9 mouse cellular contexts compared by ENCODE assay signal in genomic region chr7:141435856-141436522, GRCm38 (mm10). TPM values are rescaled to one million over a fixed set of nuclear protein-coding genes. Genes with fewer than 3 reads are reported as not detected.
DNase-seq lines count a peak whose midpoint lies in the region; ATAC-seq lines count a peak whose summit lies in the region.
"Had no signal": no experiment of that assay in that cellular context is flagged by ENCODE, and none has a peak within 500 bp of the region (broad histone marks: within the 10 kb centered on the region; RNA-seq: fewer than 3 reads in every experiment).

No protein-coding gene starts in this region.

- no peak for ATAC-seq in erythroblast, adult 5-6 weeks (replicated peaks; ENCODE audit: low FRiP score, poor library complexity, severe bottlenecking)
- ATAC-seq in limb, embryonic 15.5 days (ENCODE audit: insufficient number of reproducible peaks, low FRiP score, low TSS enrichment, low read depth) = no peak

- 85% methylated on average over 9 of the region's 9 CpGs for WGBS in limb, embryonic 15.5 days

- H3K4me3 ChIP-seq in erythroblast, embryonic 14.5 days (replicated peaks) = peak overlapping the region; percentile 59
- peak overlapping the region; percentile 67; the same call in 1 of the 2 replicates for H3K4me3 ChIP-seq in limb, embryonic 15.5 days

- H3K27ac ChIP-seq in limb, embryonic 15.5 days = no peak overlapping the region

- no peaks in the 10 kb centered on the region for H3K27me3 ChIP-seq in erythroblast, embryonic 14.5 days (ENCODE audit: control insufficient read depth)
- H3K27me3 ChIP-seq in limb, embryonic 15.5 days = no peaks in the 10 kb centered on the region

- peaks cover 78% of the 10 kb centered on the region for H3K36me3 ChIP-seq in erythroblast, embryonic 14.5 days (ENCODE audit: control insufficient read depth)
- peaks cover 57% of the 10 kb centered on the region for H3K36me3 ChIP-seq in limb, embryonic 15.5 days

- DNase-seq in thymus, postnatal 14 days = peak; percentile 9
- DNase-seq in thymus, postnatal 0 days (ENCODE audit: low spot score) = no peak
- DNase-seq in yolk sac, embryonic 10.5 days (ENCODE audit: low spot score) = peak; percentile 72
- DNase-seq in urinary bladder, adult 2 months (ENCODE audit: low spot score) = no peak
- no peak for DNase-seq in urinary bladder, postnatal 14 days (ENCODE audit: low spot score)

- H3K9me3 ChIP-seq in erythroblast, embryonic 14.5 days (ENCODE audit: control insufficient read depth, low read length) = no peaks in the 10 kb centered on the region
- H3K9me3 ChIP-seq in limb, embryonic 15.5 days = no peaks in the 10 kb centered on the region

- H3K4me1 ChIP-seq in erythroblast, embryonic 14.5 days (ENCODE audit: control insufficient read depth) = peaks cover 84% of the 10 kb centered on the region
- H3K4me1 ChIP-seq in limb, embryonic 15.5 days = peaks cover 60% of the 10 kb centered on the region

- H3K9ac ChIP-seq in limb, embryonic 15.5 days = no peak overlapping the region

- H3K4me2 ChIP-seq in limb, embryonic 15.5 days = peak overlapping the region; percentile 85

RNA-seq across cellular contexts. Expression of gene Slc25a22, which starts 1.7 kb away (rescaled TPM):
- 0.70 and 0.97 TPM in 2 replicates for polyA plus RNA-seq in erythroblast, embryonic 14.5 days (2012)
- total RNA-seq in erythroblast, adult 5-6 weeks (2015; ENCODE audit: low replicate concordance) = 8.2 and 11.7 TPM in 2 replicates
- total RNA-seq in erythroblast, adult 5-6 weeks (2017; ENCODE audit: low replicate concordance) = 3.2 and 10.0 TPM in 2 replicates
- 19.0 and 19.1 TPM in 2 replicates for polyA plus RNA-seq in thymus, postnatal 0 days (2015; fragmentation: Nextera tagmentation; extraction: Ambion mirVana)
- polyA plus RNA-seq in limb, embryonic 15.5 days (2015; fragmentation: Nextera tagmentation; extraction: Ambion mirVana) = 28.8 and 29.5 TPM in 2 replicates
- 42.0 and 55.2 TPM in 2 replicates for polyA plus RNA-seq in urinary bladder, adult 2 months (2012; rRNA removed)

RNA-seq across cellular contexts. Expression of gene Cend1, which starts 6.7 kb away (rescaled TPM):
- polyA plus RNA-seq in erythroblast, embryonic 14.5 days (2012) = not detected in 2 replicates
- total RNA-seq in erythroblast, adult 5-6 weeks (2015; ENCODE audit: low replicate concordance) = not detected in 2 replicates
- total RNA-seq in erythroblast, adult 5-6 weeks (2017; ENCODE audit: low replicate concordance) = not detected in 2 replicates
- 0.24 and 0.26 TPM in 2 replicates for polyA plus RNA-seq in thymus, postnatal 0 days (2015; fragmentation: Nextera tagmentation; extraction: Ambion mirVana)
- 1.1 and 1.9 TPM in 2 replicates for polyA plus RNA-seq in limb, embryonic 15.5 days (2015; fragmentation: Nextera tagmentation; extraction: Ambion mirVana)
- 1.3 and 3.4 TPM in 2 replicates for polyA plus RNA-seq in urinary bladder, adult 2 months (2012; rRNA removed)
- total RNA-seq: common myeloid progenitor, adult 5-6 weeks had no signal

RNA-seq across cellular contexts. Expression of gene Pidd1, which starts 7.8 kb away (rescaled TPM):
- polyA plus RNA-seq in erythroblast, embryonic 14.5 days (2012) = 5.6 and 9.3 TPM in 2 replicates
- total RNA-seq in erythroblast, adult 5-6 weeks (2015; ENCODE audit: low replicate concordance) = 12.7 and 17.9 TPM in 2 replicates
- total RNA-seq in erythroblast, adult 5-6 weeks (2017; ENCODE audit: low replicate concordance) = 7.3 and 9.8 TPM in 2 replicates
- polyA plus RNA-seq in thymus, postnatal 0 days (2015; fragmentation: Nextera tagmentation; extraction: Ambion mirVana) = 13.2 and 14.2 TPM in 2 replicates
- 8.8 and 9.8 TPM in 2 replicates for polyA plus RNA-seq in limb, embryonic 15.5 days (2015; fragmentation: Nextera tagmentation; extraction: Ambion mirVana)
- 4.7 and 4.8 TPM in 2 replicates for polyA plus RNA-seq in urinary bladder, adult 2 months (2012; rRNA removed)

RNA-seq across cellular contexts. Expression of gene Rplp2, which starts 11.2 kb away (rescaled TPM):
- polyA plus RNA-seq in erythroblast, embryonic 14.5 days (2012) = 584 and 1,051 TPM in 2 replicates
- 661 and 730 TPM in 2 replicates for total RNA-seq in erythroblast, adult 5-6 weeks (2015; ENCODE audit: low replicate concordance)
- total RNA-seq in erythroblast, adult 5-6 weeks (2017; ENCODE audit: low replicate concordance) = 791 and 1,714 TPM in 2 replicates
- 2,028 and 2,062 TPM in 2 replicates for polyA plus RNA-seq in thymus, postnatal 0 days (2015; fragmentation: Nextera tagmentation; extraction: Ambion mirVana)
- polyA plus RNA-seq in limb, embryonic 15.5 days (2015; fragmentation: Nextera tagmentation; extraction: Ambion mirVana) = 1,100 and 1,341 TPM in 2 replicates
- 1,171 and 1,507 TPM in 2 replicates for polyA plus RNA-seq in urinary bladder, adult 2 months (2012; rRNA removed)

RNA-seq across cellular contexts. Expression of gene Pnpla2, which starts 19.0 kb away (rescaled TPM):
- polyA plus RNA-seq in erythroblast, embryonic 14.5 days (2012) = 3.0 and 3.4 TPM in 2 replicates
- 10.0 and 11.3 TPM in 2 replicates for total RNA-seq in erythroblast, adult 5-6 weeks (2015; ENCODE audit: low replicate concordance)
- total RNA-seq in erythroblast, adult 5-6 weeks (2017; ENCODE audit: low replicate concordance) = 5.9 and 6.0 TPM in 2 replicates
- 49.2 and 50.5 TPM in 2 replicates for polyA plus RNA-seq in thymus, postnatal 0 days (2015; fragmentation: Nextera tagmentation; extraction: Ambion mirVana)
- polyA plus RNA-seq in limb, embryonic 15.5 days (2015; fragmentation: Nextera tagmentation; extraction: Ambion mirVana) = 16.9 and 23.6 TPM in 2 replicates
- polyA plus RNA-seq in urinary bladder, adult 2 months (2012; rRNA removed) = 108 and 133 TPM in 2 replicates

Comparison
In these comparisons a context has a peak if more than half of its experiments do, and no peak if none do; other contexts are left out.
1. DNase-seq: peak in thymus, postnatal 14 days (single experiment) and yolk sac, embryonic 10.5 days (single experiment); none in thymus, postnatal 0 days (single experiment), urinary bladder, adult 2 months (single experiment) and urinary bladder, postnatal 14 days (single experiment).
2. RNA of gene Slc25a22, which starts 1.7 kb away (polyA plus RNA-seq): 42.0 to 55.2 TPM in urinary bladder, adult 2 months, 28.8 to 29.5 TPM in limb, embryonic 15.5 days and 19.0 to 19.1 TPM in thymus, postnatal 0 days; 0.70 to 0.97 TPM in erythroblast, embryonic 14.5 days; every median in the first group is over 10 times any median in the second.